Mouse (Mus musculus) testis, adult 2 months (tissue): ENCODE measurements around the gene 1700001K19Rik.

Source experiments
- CTCF ChIP-seq: fragments of 200-500 bp; IDR thresholded peaks from 2 replicates; pipeline ENCODE4 v1.5.1; 2012; ENCODE audit warnings: low read depth, mild to moderate bottlenecking, inconsistent platforms, low read length, moderate library complexity; ENCODE audit not compliant: control insufficient read depth, insufficient read depth, insufficient replicate concordance
- POLR2A ChIP-seq: fragments of 200-500 bp; IDR thresholded peaks from 2 replicates; pipeline ENCODE4 v1.6.1; 2012; ENCODE audit warnings: low read depth, mild to moderate bottlenecking, inconsistent platforms, low read length, moderate library complexity; ENCODE audit not compliant: control insufficient read depth

- TF ChIP-seq CTCF (no peak), POLR2A (peak; percentile 23; the same call in 1 of the 2 replicates)
Measured at GRCm38 (mm10) chr12:110681191-110681590, 1.2 kb downstream of the 1700001K19Rik start.
